Mouse (Mus musculus): Measurements from ENCODE around the gene Dock3.

DNA sequence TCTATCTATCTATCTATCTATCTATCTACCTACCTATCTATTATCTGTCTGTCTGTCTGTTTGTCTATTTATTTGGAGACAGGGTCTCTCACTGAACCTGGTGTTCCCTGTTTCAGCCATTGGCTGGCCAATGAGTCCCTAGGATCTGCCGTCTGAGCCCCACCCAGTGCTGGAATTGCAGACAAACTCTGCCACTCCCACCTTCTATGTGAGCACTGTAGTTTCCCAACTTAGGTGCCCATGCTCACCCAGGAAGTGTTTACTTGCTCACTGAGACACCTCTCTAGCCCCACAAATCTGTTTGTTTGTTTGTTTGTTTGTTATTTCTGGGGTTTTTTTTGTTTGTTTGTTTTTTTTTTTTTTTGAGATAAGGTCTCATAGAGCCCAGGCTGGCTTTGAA lies 35.3 kb upstream of the Dock3 start:
- TF ChIP-seq CTCF (conservative IDR thresholded peaks at IDR 0.05; ENCODE audit: low read length) (no peak), POU5F1 (IDR thresholded peaks at IDR 0.05; ENCODE audit: borderline replicate concordance, low read length) (no peak), NANOG (IDR thresholded peaks at IDR 0.05; ENCODE audit: borderline replicate concordance, low read length) (no peak)

Data from E14TG2a.4 (cell line).